Mouse (Mus musculus): ENCODE data around the gene Faap100. TPM values are rescaled to one million over a fixed set of nuclear protein-coding genes. Genes with fewer than 3 reads are reported as not detected.

The Faap100 gene
- polyA plus RNA-seq, 3 experiments from 2014 or later, result 15.9 to 23.1 (median 17.9) TPM

Other genes starting within 250 kb of the Faap100 start
- 10 to 100 TPM; 39.7 to 62.8 (median 44.1) TPM for gene Slc38a10, start 227.4 kb downstream of the Faap100 start, polyA plus RNA-seq (2017; shearing (Covaris generic))
- not detected for gene Bahcc1, start 145.8 kb downstream of the Faap100 start, polyA plus RNA-seq (2017; shearing (Covaris generic))
- gene Actg1, start 30.2 kb downstream of the Faap100 start, polyA plus RNA-seq (2017; shearing (Covaris generic)), result 1,000 to 10,000 TPM; 2,239 to 4,634 (median 2,897) TPM
- under 1 TPM in 1 of 3 experiments, not detected in 2; 0.98 TPM for gene Fscn2, start 17.2 kb downstream of the Faap100 start, polyA plus RNA-seq (2017; shearing (Covaris generic))
- gene Nploc4, start 58.9 kb upstream of the Faap100 start, polyA plus RNA-seq (2017; shearing (Covaris generic)), result 10 to 100 TPM in 2 of 3 experiments, 1 to 10 TPM in 1; 8.6 to 12.4 (median 11.0) TPM
- under 1 TPM in 1 of 3 experiments, not detected in 2; 0.28 TPM for gene Tspan10, start 63.9 kb upstream of the Faap100 start, polyA plus RNA-seq (2017; shearing (Covaris generic))
- gene Pde6g, start 74.7 kb upstream of the Faap100 start, polyA plus RNA-seq (2017; shearing (Covaris generic)), result under 1 TPM in 2 of 3 experiments, not detected in 1; 0.15 to 0.56 TPM
- 1 to 10 TPM; 4.8 to 6.8 (median 5.1) TPM for gene Oxld1, start 79.3 kb upstream of the Faap100 start, polyA plus RNA-seq (2017; shearing (Covaris generic))
- gene Ccdc137, start 79.4 kb upstream of the Faap100 start, polyA plus RNA-seq (2017; shearing (Covaris generic)), result 10 to 100 TPM; 17.8 to 26.0 (median 17.9) TPM
- gene Arl16, start 88.8 kb upstream of the Faap100 start, polyA plus RNA-seq (2017; shearing (Covaris generic)), result 10 to 100 TPM; 28.8 to 39.7 (median 33.1) TPM
- 10 to 100 TPM; 54.6 to 78.9 (median 73.0) TPM for gene Mrpl12, start 105.8 kb upstream of the Faap100 start, polyA plus RNA-seq (2017; shearing (Covaris generic))
- gene Slc25a10, start 113.1 kb upstream of the Faap100 start, polyA plus RNA-seq (2017; shearing (Covaris generic)), result 10 to 100 TPM; 12.4 to 14.3 (median 12.7) TPM
- gene Gcgr, start 151.9 kb upstream of the Faap100 start, polyA plus RNA-seq (2017; shearing (Covaris generic)), result not detected
- gene Mcrip1, start 171.0 kb upstream of the Faap100 start, polyA plus RNA-seq (2017; shearing (Covaris generic)), result 100 to 1,000 TPM in 2 of 3 experiments, 10 to 100 TPM in 1; 93.4 to 136 (median 107) TPM
- gene Ppp1r27, start 172.4 kb upstream of the Faap100 start, polyA plus RNA-seq (2017; shearing (Covaris generic)), result not detected
- gene P4hb, start 194.5 kb upstream of the Faap100 start, polyA plus RNA-seq (2017; shearing (Covaris generic)), result 100 to 1,000 TPM; 135 to 164 (median 149) TPM
- 100 to 1,000 TPM; 624 to 862 (median 685) TPM for gene Arhgdia, start 202.9 kb upstream of the Faap100 start, polyA plus RNA-seq (2017; shearing (Covaris generic))
- gene Alyref, start 219.6 kb upstream of the Faap100 start, polyA plus RNA-seq (2017; shearing (Covaris generic)), result 10 to 100 TPM; 15.8 to 76.9 (median 47.7) TPM
- 100 to 1,000 TPM; 110 to 147 (median 129) TPM for gene Anapc11, start 219.7 kb upstream of the Faap100 start, polyA plus RNA-seq (2017; shearing (Covaris generic))
- 1 to 10 TPM in 1 of 3 experiments, under 1 TPM in 1, not detected in 1; 0.67 to 1.4 TPM for gene Npb, start 229.7 kb upstream of the Faap100 start, polyA plus RNA-seq (2017; shearing (Covaris generic))
- 100 to 1,000 TPM in 2 of 3 experiments, 10 to 100 TPM in 1; 66.1 to 124 (median 113) TPM for gene Pcyt2, start 239.2 kb upstream of the Faap100 start, polyA plus RNA-seq (2017; shearing (Covaris generic))
- 10 to 100 TPM; 55.1 to 61.4 (median 60.4) TPM for gene Sirt7, start 246.5 kb upstream of the Faap100 start, polyA plus RNA-seq (2017; shearing (Covaris generic))